Mouse (Mus musculus) granulocyte monocyte progenitor cell, adult 5-6 weeks (primary cell): ENCODE data around the gene Sacs. TPM values are rescaled to one million over a fixed set of nuclear protein-coding genes. Genes with fewer than 3 reads are reported as not detected.

Experiments
- ATAC-seq: replicated peaks from 2 replicates; pipeline ENCODE4 v1.8.0; 2016; ENCODE audit warnings: mild to moderate bottlenecking, moderate TSS enrichment, inconsistent platforms; ENCODE audit not compliant: poor library complexity, severe bottlenecking
- total RNA-seq, 2 experiments: library from RNA; stranded (forward) in 1 of 2; stranded (reverse) in 1 of 2; fragments of 200-712, 200-1000 nt in 1 of 2; fragments of >200 nt in 1 of 2; fragmentation: Nextera tagmentation in 1 of 2; gene quantifications; 2 replicates each; pipeline ENCODE4 v1.2.3; 2014 to 2017

Sacs gene
- total RNA-seq, 2 experiments from 2014 or later = 10.2 to 16.8 TPM

DNA sequence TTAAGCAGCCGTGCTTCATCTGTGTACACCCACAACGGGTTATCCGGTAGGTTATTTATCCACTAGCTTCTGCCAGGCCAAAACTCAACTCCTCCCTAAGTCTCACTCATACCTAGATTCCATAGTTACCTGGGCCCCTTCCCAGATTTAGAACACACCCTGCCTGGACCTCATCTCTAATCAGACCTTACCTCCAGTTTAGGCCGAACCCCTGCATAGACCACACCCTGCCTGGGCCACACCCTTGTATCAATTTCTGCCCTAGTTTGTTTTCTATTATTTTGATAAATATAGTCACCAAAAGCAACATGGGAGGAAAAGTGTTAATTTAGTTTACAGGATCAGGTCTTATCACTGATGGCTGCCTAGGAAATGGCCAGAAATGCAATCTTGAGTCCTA is 91.9 kb downstream of the Sacs start:
- ATAC-seq = no peak

- ATAC-seq = no peak
These were observed 93.8 kb downstream of the Sacs start for GRCm38 (mm10) chr14:61232016-61232568.

GRCm38 (mm10) chr14:61235846-61236474 is 97.7 kb downstream of the Sacs start:
- ATAC-seq = no peak

DNA sequence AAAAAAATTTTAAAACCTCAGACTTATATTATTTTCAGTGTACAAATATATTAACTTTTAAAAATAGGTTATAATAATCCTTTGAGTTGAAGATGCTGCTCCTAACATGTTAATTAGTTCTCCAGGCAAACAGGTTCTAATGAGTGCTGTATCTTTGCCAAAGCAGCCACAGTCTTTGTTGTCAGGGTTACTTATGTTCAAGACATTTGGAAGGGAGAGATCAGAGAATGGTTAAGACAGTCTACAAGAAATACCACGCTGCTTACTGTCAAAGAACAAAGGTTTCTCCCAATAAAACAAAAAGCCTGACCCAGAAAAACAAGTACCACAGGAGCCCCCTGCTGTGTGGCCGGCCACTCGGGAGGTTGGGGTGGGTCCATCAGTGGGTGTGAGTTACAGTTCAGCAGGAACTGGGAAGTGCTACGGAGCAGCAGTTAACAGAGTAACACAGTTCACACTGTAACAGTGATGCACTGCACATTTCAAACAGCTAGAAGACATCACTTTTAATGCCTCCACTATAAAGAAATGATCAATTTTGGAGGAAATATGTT is 98.9 kb downstream of the Sacs start:
- ATAC-seq = no peak

DNA sequence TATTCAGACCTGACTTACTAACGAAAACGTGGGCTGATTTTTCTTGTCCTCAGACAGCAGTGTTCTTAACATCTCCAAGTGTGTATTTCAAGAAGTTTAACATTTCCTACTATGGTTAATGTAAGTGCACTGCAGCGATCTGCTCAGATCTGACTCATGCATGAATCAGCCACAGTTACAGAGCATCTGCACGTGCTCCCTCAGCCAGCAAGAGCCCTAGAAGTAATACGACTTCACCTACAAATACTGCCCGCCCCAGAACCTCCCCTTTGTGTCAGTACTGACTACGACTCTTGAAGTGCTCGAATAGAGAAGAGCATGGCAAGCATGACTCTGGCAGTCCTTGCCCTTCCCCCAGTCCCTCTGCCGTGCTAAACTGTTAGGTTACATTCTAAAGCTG is 100.5 kb downstream of the Sacs start:
- no peak for ATAC-seq

DNA sequence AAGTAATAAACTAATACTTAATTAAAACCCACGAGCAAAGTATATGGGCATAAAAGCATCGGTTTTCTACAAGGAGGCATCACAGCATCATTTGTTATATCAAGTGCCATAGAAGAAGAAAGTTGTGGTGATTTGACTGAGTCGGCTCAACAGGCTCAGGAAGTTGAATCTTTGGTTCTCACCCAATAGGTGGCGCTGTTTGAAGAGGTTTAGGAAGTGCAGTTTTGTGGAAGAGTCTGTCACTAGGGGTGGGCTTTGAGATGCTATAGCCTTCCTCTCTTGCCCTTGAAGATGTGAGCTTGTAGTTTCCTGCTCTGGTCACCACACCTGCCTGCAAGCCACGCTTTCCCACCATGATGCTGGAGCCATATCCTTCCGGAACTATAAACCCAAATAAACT is 104.4 kb downstream of the Sacs start:
- ATAC-seq = peak; percentile 65

DNA sequence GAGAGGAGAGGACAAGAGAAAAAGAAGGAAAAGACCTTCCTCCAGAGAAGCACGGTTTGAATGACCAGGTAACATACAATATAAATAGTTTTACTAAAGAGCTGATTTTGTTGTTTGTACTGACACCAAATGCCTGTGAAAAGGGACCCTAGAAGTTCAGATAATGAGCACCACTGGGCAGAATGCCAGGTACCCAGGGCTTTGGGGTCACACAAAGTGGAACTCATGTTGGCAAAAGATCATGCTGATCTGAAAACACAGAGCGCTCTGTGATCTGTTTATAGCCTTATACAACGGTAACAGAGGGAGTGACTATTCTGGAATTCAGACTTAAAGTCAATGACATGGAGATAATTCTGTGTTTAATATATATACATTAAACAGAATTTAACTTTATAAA is 108.2 kb downstream of the Sacs start:
- no peak for ATAC-seq

GRCm38 (mm10) chr14:61252596-61253388 is 114.5 kb downstream of the Sacs start:
- ATAC-seq = no peak

GRCm38 (mm10) chr14:61258352-61258751 is 120.1 kb downstream of the Sacs start, which contains the start of gene Sgcg:
Gene Sgcg, minus strand, starts transcription at chr14:61258490.
- no peak for ATAC-seq

DNA sequence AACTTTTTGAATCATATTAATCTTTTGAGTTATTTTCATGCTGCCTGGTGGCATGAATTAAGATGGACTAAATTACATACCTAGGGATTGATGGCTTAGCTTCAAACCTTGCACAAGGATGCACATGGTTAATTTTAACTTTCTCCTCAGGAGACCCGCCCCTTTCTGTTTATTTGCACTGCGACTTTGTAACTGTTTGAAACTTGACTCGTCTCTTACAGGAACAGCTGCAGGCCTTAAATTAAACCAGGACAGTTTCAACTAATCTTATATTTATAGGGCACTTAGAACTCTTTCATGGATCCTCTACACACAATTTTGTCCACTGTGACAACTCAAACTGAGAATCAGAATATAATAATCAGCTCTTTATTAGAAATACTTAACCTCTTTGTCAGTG is 120.8 kb downstream of the Sacs start:
- ATAC-seq = no peak

GRCm38 (mm10) chr14:61267908-61268475 is 129.7 kb downstream of the Sacs start:
- ATAC-seq = no peak

GRCm38 (mm10) chr14:61274414-61275198 is 136.3 kb downstream of the Sacs start:
- ATAC-seq = no peak

- no peak for ATAC-seq
These were observed 139.0 kb downstream of the Sacs start for GRCm38 (mm10) chr14:61277285-61277684.

GRCm38 (mm10) chr14:61278676-61279300 is 140.5 kb downstream of the Sacs start:
- no peak; the same call in 1 of the 2 replicates for ATAC-seq

DNA sequence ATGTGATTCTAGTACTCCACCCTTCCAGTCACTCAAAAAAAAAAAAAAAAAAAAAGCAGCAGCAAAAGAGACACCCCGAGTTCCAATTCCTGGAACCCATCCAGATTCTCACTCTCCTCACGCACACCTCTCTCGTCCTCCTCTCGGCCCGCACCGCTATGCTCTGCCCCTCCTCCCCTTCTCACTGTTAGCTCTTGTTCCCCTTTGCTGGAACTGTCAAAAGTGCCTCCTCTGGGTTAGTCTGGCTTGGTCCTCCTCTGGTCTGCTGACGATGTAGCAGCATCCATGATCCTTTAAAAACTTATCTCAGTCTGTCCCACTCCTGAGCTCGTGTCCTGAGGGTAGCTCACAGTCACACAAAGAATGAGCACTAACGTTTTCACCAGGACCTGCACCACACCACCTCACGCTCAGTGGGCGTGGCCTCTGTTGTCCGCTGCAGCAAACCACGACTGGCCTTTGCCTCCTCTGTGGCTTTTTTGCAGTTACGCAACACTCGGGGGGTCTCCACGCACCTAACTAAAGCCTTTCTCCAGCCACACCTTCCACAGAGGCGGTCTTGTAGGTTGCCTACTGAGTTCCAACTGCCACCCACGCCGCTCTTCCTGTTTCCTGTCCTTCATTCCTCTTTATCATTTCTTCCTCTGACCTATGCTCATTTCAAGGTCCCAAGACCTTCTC is 150.5 kb downstream of the Sacs start:
- ATAC-seq = peak; percentile 82
